Mouse (Mus musculus): ENCODE data around the gene Tars2.

GRCm38 (mm10) chr3:95803851-95804250, 43.8 kb upstream of the Tars2 start:
- TF ChIP-seq CTCF (IDR thresholded peaks at IDR 0.05; ENCODE audit: control insufficient read depth, insufficient read depth, low read length) (no peak), POLR2A (IDR thresholded peaks at IDR 0.05; ENCODE audit: borderline replicate concordance, control insufficient read depth, low read depth, low read length) (no peak)

Measured in bone marrow, adult 2 months (tissue).